Mouse (Mus musculus): ENCODE measurements around the gene Tmem240. TPM values are rescaled to one million over a fixed set of nuclear protein-coding genes. Genes with fewer than 3 reads are reported as not detected.
"Not testable (repeated sequence)": the region's sequence is repeated elsewhere in the genome, so short reads cannot be mapped to it uniquely, and the experiment has no call there.

Tmem240 gene
- total RNA-seq (2018; cell fraction: chromatin; rRNA removed) = 1 to 10 TPM in 14 of 26 experiments, under 1 TPM in 12; 0.14 to 4.9 (median 1.1) TPM
- total RNA-seq (2018; cell fraction: cytosol; rRNA removed) = under 1 TPM in 25 of 26 experiments, not detected in 1; 0.07 to 0.66 (median 0.26) TPM
- total RNA-seq (2018; cell fraction: nucleus; rRNA removed) = 1 to 10 TPM in 11 of 26 experiments, under 1 TPM in 15; 0.25 to 4.8 (median 0.87) TPM
- 0.10 to 1.0 TPM (median 0.32 TPM) in 3 replicates for polyA plus RNA-seq (2018)

GRCm38 (mm10) chr4:155734350-155734941 is at the start of gene Tmem240:
Gene Tmem240 (plus strand): TSS chr4:155734800.
- Histone ChIP-seq H3K36me3 (ENCODE audit: inconsistent target) (no peaks in the 10 kb centered on the region; the same call in 1 of the 2 replicates), H3K27ac (peak within 1 kb of the TSS; percentile 84), H3K4me3 (ENCODE audit: inconsistent target) (peak within 1 kb of the TSS; percentile 48), H3K79me2 (ENCODE audit: inconsistent target) (peaks cover 5% of the 10 kb centered on the region; the same call in 1 of the 2 replicates)
- 1% methylated on average over 15 of the region's 35 CpGs for WGBS (ENCODE audit: missing documents)

GRCm38 (mm10) chr4:155687764-155688163 is 46.8 kb upstream of the Tmem240 start:
- not testable (repeated sequence) for H3K36me3 ChIP-seq (ENCODE audit: inconsistent target); H3K79me2 ChIP-seq (ENCODE audit: inconsistent target); H3K27ac ChIP-seq; H3K4me3 ChIP-seq (ENCODE audit: inconsistent target)
- WGBS (ENCODE audit: missing documents) = 95% methylated on average over 4 of the region's 4 CpGs

GRCm38 (mm10) chr4:155690571-155691375 is 43.8 kb upstream of the Tmem240 start:
- Histone ChIP-seq H3K79me2 (ENCODE audit: inconsistent target) (no peaks in the 10 kb centered on the region), H3K4me3 (ENCODE audit: inconsistent target) (no peak overlapping the region), H3K36me3 (ENCODE audit: inconsistent target) (no peaks in the 10 kb centered on the region), H3K27ac (no peak overlapping the region)
- WGBS (ENCODE audit: missing documents) = 82% methylated on average over 12 of the region's 12 CpGs

GRCm38 (mm10) chr4:155692421-155692820 is 42.2 kb upstream of the Tmem240 start:
- Histone ChIP-seq H3K27ac (no peak overlapping the region), H3K36me3 (ENCODE audit: inconsistent target) (no peaks in the 10 kb centered on the region), H3K4me3 (ENCODE audit: inconsistent target) (no peak overlapping the region), H3K79me2 (ENCODE audit: inconsistent target) (no peaks in the 10 kb centered on the region)
- WGBS (ENCODE audit: missing documents) = 96% methylated on average over 3 of the region's 3 CpGs

- 3% methylated on average over 21 of the region's 47 CpGs for WGBS (ENCODE audit: missing documents)
- no peaks in the 10 kb centered on the region for H3K36me3 ChIP-seq (ENCODE audit: inconsistent target)
- H3K27ac ChIP-seq = no peak within 1 kb of the TSS
- peak within 1 kb of the TSS; percentile 16; the same call in 1 of the 2 replicates for H3K4me3 ChIP-seq (ENCODE audit: inconsistent target)
- no peaks in the 10 kb centered on the region for H3K79me2 ChIP-seq (ENCODE audit: inconsistent target)
Measured at GRCm38 (mm10) chr4:155694111-155694481, 40.5 kb upstream of the Tmem240 start, which contains the start of gene Fndc10. Gene Fndc10 (plus strand): TSS chr4:155694342.

- Histone ChIP-seq H3K36me3 (ENCODE audit: inconsistent target) (no peaks in the 10 kb centered on the region), H3K79me2 (ENCODE audit: inconsistent target) (no peaks in the 10 kb centered on the region), H3K4me3 (ENCODE audit: inconsistent target) (no peak overlapping the region; the same call in 1 of the 2 replicates), H3K27ac (no peak overlapping the region)
- 3% methylated on average over 83 of the region's 92 CpGs for WGBS (ENCODE audit: missing documents)
Measured at GRCm38 (mm10) chr4:155694482-155695401, 39.9 kb upstream of the Tmem240 start.

- H3K36me3 ChIP-seq (ENCODE audit: inconsistent target) = no peaks in the 10 kb centered on the region
- H3K27ac ChIP-seq = no peak overlapping the region
- H3K4me3 ChIP-seq (ENCODE audit: inconsistent target) = no peak overlapping the region
- WGBS (ENCODE audit: missing documents) = 96% methylated on average over 4 of the region's 4 CpGs
- H3K79me2 ChIP-seq (ENCODE audit: inconsistent target) = no peaks in the 10 kb centered on the region
Measured at GRCm38 (mm10) chr4:155695531-155696062, 39.0 kb upstream of the Tmem240 start.

- H3K79me2 ChIP-seq (ENCODE audit: inconsistent target) = no peaks in the 10 kb centered on the region
- no peak overlapping the region for H3K4me3 ChIP-seq (ENCODE audit: inconsistent target)
- WGBS (ENCODE audit: missing documents) = 73% methylated on average over 12 of the region's 16 CpGs
- no peaks in the 10 kb centered on the region for H3K36me3 ChIP-seq (ENCODE audit: inconsistent target)
- no peak overlapping the region for H3K27ac ChIP-seq
Measured at GRCm38 (mm10) chr4:155696261-155697255, 38.0 kb upstream of the Tmem240 start.

GRCm38 (mm10) chr4:155700425-155700824 is 34.2 kb upstream of the Tmem240 start:
- H3K27ac ChIP-seq = no peak overlapping the region
- no peak overlapping the region for H3K4me3 ChIP-seq (ENCODE audit: inconsistent target)
- no peaks in the 10 kb centered on the region for H3K36me3 ChIP-seq (ENCODE audit: inconsistent target)
- peaks cover 4% of the 10 kb centered on the region for H3K79me2 ChIP-seq (ENCODE audit: inconsistent target)

GRCm38 (mm10) chr4:155703425-155703929 is 31.1 kb upstream of the Tmem240 start:
- WGBS (ENCODE audit: missing documents) = 89% methylated on average over 4 of the region's 4 CpGs
- Histone ChIP-seq H3K27ac (no peak overlapping the region), H3K36me3 (ENCODE audit: inconsistent target) (no peaks in the 10 kb centered on the region), H3K4me3 (ENCODE audit: inconsistent target) (no peak overlapping the region), H3K79me2 (ENCODE audit: inconsistent target) (peaks cover 34% of the 10 kb centered on the region)

- Histone ChIP-seq H3K27ac (peak within 1 kb of the TSS; percentile 89), H3K79me2 (ENCODE audit: inconsistent target) (peaks cover 49% of the 10 kb centered on the region), H3K4me3 (ENCODE audit: inconsistent target) (peak within 1 kb of the TSS; percentile 75), H3K36me3 (ENCODE audit: inconsistent target) (no peaks in the 10 kb centered on the region)
- WGBS (ENCODE audit: missing documents) = under 1% methylated on average over 82 of the region's 83 CpGs
Measured at GRCm38 (mm10) chr4:155704721-155705591, 29.6 kb upstream of the Tmem240 start, which contains the start of gene Ssu72. Gene Ssu72 (plus strand): TSS chr4:155704800.

- Histone ChIP-seq H3K36me3 (ENCODE audit: inconsistent target) (no peaks in the 10 kb centered on the region), H3K79me2 (ENCODE audit: inconsistent target) (peaks cover 55% of the 10 kb centered on the region), H3K27ac (peak overlapping the region; percentile 89), H3K4me3 (ENCODE audit: inconsistent target) (peak overlapping the region; percentile 75)
- under 1% methylated on average over 17 of the region's 19 CpGs for WGBS (ENCODE audit: missing documents)
Measured at GRCm38 (mm10) chr4:155705592-155705929, 29.0 kb upstream of the Tmem240 start.
